Mouse (Mus musculus): ENCODE measurements at regions not wholly inside any gene's neighbourhood (a gene's known extent, or its start where the extent isn't known, plus 50 kb on each side); places are given as distances from the start of the nearest gene placed in this dataset.

DNA sequence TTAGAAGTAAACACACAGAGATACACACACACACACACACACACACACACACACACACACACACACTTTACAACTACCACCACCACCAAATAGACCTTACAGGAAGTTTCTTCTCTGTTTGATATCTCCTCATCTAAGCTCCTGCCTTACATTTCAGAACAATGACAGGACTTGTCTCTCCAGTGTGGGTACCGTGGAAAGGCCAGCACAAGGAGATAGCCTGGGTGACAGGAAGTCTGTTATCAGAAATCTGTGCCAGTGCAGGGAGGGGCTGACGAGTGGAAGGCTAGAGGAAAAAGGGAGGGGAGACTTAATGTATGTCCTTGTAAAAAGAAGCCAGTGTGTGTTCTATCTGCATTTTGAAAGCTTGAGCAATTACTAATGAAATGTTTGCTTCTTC is 318.5 kb upstream of the Dcn start:
- TF ChIP-seq CTCF (IDR thresholded peaks at IDR 0.05; ENCODE audit: extremely low read depth, insufficient read length, insufficient replicate concordance, low read depth, low read length) (no peak), POLR2A (IDR thresholded peaks at IDR 0.05; ENCODE audit: low read depth, low read length) (no peak)
